In the genomic region with DNA sequence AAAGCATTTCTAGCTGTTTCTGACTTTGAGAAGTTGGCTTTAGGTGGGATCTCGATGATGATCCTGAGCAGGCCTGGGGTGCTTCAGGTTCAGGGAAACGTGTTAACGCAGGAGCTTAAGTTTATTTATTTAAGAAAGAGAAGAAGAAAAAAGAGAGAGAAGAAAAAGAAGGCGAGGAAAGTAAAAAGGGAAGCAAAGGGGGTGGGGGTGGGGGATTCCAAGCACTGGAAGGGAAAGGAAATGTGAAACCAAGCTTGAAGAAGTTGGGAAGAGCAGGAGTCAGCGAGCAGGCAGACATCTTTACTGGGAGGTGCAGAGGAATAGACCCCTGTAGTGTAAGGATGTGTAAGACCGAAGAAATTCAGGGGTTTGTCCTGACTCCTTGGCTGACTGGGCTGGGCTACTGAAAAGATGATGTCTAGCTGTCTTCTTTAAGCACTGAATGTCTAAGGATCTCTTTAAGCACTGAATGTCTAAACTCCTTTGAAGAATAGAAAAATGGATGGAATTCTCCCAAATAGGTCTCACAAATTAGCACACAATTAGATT, we compare ENCODE assay signal across 13 mouse cellular contexts. TPM values are rescaled to one million over a fixed set of nuclear protein-coding genes. Genes with fewer than 3 reads are reported as not detected.
A peak's percentile ranks its signal among the peaks of the same experiment; 100 is the strongest.
DNase-seq lines count a peak whose midpoint lies in the region; ATAC-seq and TF ChIP-seq lines count a peak whose summit lies in the region.
"Had no signal": no experiment of that assay in that cellular context is flagged by ENCODE, and none has a peak within 500 bp of the region (broad histone marks: within the 10 kb centered on the region; RNA-seq: fewer than 3 reads in every experiment).

No protein-coding gene starts in this region.

- no peak overlapping the region; the same call in 1 of the 2 replicates for H3K27ac ChIP-seq in intestine, embryonic 14.5 days (ENCODE audit: low read depth)
- no peak overlapping the region for H3K27ac ChIP-seq in intestine, postnatal 0 days (ENCODE audit: low read depth, low read length)
- H3K27ac ChIP-seq in embryonic facial prominence, embryonic 14.5 days (replicated peaks; ENCODE audit: low read depth, low read length) = no peak overlapping the region
- peak overlapping the region; percentile 20; the same call in 1 of the 2 replicates for H3K27ac ChIP-seq in liver, embryonic 16.5 days (ENCODE audit: low read length)
- H3K27ac ChIP-seq: gastrocnemius, adult 2 months had no signal

- H3K9me3 ChIP-seq in intestine, embryonic 14.5 days (ENCODE audit: control insufficient read depth, low read length) = peaks cover 7% of the 10 kb centered on the region; the same call in 1 of the 2 replicates
- peaks cover 3% of the 10 kb centered on the region; the same call in 1 of the 2 replicates for H3K9me3 ChIP-seq in intestine, postnatal 0 days (ENCODE audit: control insufficient read depth)
- H3K9me3 ChIP-seq in embryonic facial prominence, embryonic 14.5 days (ENCODE audit: control insufficient read depth, low read length) = peaks cover 9% of the 10 kb centered on the region
- H3K9me3 ChIP-seq in liver, embryonic 16.5 days (replicated peaks; ENCODE audit: control insufficient read depth, low read length) = peaks cover 5% of the 10 kb centered on the region

- no peak for TF ChIP-seq CTCF in intestine, postnatal 0 days (IDR thresholded peaks at IDR 0.05; ENCODE audit: low read depth)

- no peak overlapping the region for H3K9ac ChIP-seq in intestine, embryonic 14.5 days (ENCODE audit: low read length)
- no peak overlapping the region for H3K9ac ChIP-seq in intestine, postnatal 0 days (ENCODE audit: low read depth, low read length)
- H3K9ac ChIP-seq in embryonic facial prominence, embryonic 14.5 days (ENCODE audit: low read depth, low read length) = no peak overlapping the region
- no peak overlapping the region for H3K9ac ChIP-seq in liver, embryonic 16.5 days (ENCODE audit: low read depth, low read length)

- H3K4me2 ChIP-seq in intestine, embryonic 14.5 days (ENCODE audit: low read length) = no peak overlapping the region
- H3K4me2 ChIP-seq in intestine, postnatal 0 days (replicated peaks; ENCODE audit: low read depth) = no peak overlapping the region
- H3K4me2 ChIP-seq in embryonic facial prominence, embryonic 14.5 days (ENCODE audit: low read depth, low read length) = 0 out of 2 replicates have a peak overlapping the region, but pooled peaks have one; percentile 15
- no peak overlapping the region for H3K4me2 ChIP-seq in liver, embryonic 16.5 days (ENCODE audit: low read depth, low read length)

- peak; percentile 50 for DNase-seq in intestine, embryonic 14.5 days (ENCODE audit: low spot score)
- DNase-seq in R1 (ENCODE audit: low read depth, low spot score) = peak; percentile 29
- DNase-seq in embryonic facial prominence, embryonic 14.5 days (ENCODE audit: low spot score) = no peak
- no peak for DNase-seq in cerebellum, postnatal 14 days
- no peak for DNase-seq in c-Kit-positive CD71-positive TER-119-positive erythroid progenitor cells, embryonic 14.5 days (ENCODE audit: low spot score)
- DNase-seq: gastrocnemius, adult 2 months; kidney, adult 11 months; lung, adult 18-20 months; thymus, adult 2 months had no signal

- H3K27me3 ChIP-seq in intestine, embryonic 14.5 days (replicated peaks; ENCODE audit: control insufficient read depth, insufficient read depth, low read length) = no peaks in the 10 kb centered on the region
- no peaks in the 10 kb centered on the region for H3K27me3 ChIP-seq in intestine, postnatal 0 days (replicated peaks; ENCODE audit: control insufficient read depth, insufficient read depth, low read length)
- H3K27me3 ChIP-seq in embryonic facial prominence, embryonic 14.5 days (replicated peaks; ENCODE audit: control insufficient read depth, insufficient read depth, low read length) = no peaks in the 10 kb centered on the region
- H3K27me3 ChIP-seq in liver, embryonic 16.5 days (ENCODE audit: control insufficient read depth, insufficient read depth, low read depth, low read length) = no peaks in the 10 kb centered on the region

- H3K4me3 ChIP-seq in intestine, embryonic 14.5 days (ENCODE audit: low read depth, low read length) = no peak overlapping the region
- H3K4me3 ChIP-seq in intestine, postnatal 0 days (ENCODE audit: low read depth, low read length) = no peak overlapping the region
- no peak overlapping the region for H3K4me3 ChIP-seq in embryonic facial prominence, embryonic 14.5 days (ENCODE audit: low read depth, low read length)
- no peak overlapping the region for H3K4me3 ChIP-seq in liver, embryonic 16.5 days (ENCODE audit: low read depth, low read length)
- H3K4me3 ChIP-seq: gastrocnemius, adult 2 months; megakaryocyte, embryonic 14.5 days had no signal

- ATAC-seq in intestine, embryonic 14.5 days (replicated peaks; ENCODE audit: low FRiP score, low TSS enrichment, low read depth) = no peak
- no peak for ATAC-seq in intestine, postnatal 0 days
- ATAC-seq in embryonic facial prominence, embryonic 14.5 days (ENCODE audit: low read depth) = no peak
- ATAC-seq in liver, embryonic 16.5 days (ENCODE audit: low read depth) = no peak
- ATAC-seq: activated CD4-positive, CD25-positive, alpha-beta regulatory T cell, adult 4 months had no signal

- no peaks in the 10 kb centered on the region for H3K36me3 ChIP-seq in intestine, embryonic 14.5 days (ENCODE audit: control insufficient read depth, insufficient read depth, low read length)
- no peaks in the 10 kb centered on the region for H3K36me3 ChIP-seq in intestine, postnatal 0 days (ENCODE audit: control insufficient read depth, insufficient read depth)
- no peaks in the 10 kb centered on the region for H3K36me3 ChIP-seq in embryonic facial prominence, embryonic 14.5 days (ENCODE audit: control insufficient read depth, insufficient read depth, low read length)
- H3K36me3 ChIP-seq in liver, embryonic 16.5 days (ENCODE audit: control insufficient read depth, insufficient read depth) = no peaks in the 10 kb centered on the region

- 22% methylated on average over 6 of the region's 6 CpGs for WGBS in intestine, embryonic 14.5 days
- 38% methylated on average over 6 of the region's 6 CpGs for WGBS in intestine, postnatal 0 days
- WGBS in embryonic facial prominence, embryonic 14.5 days = 26% methylated on average over 6 of the region's 6 CpGs
- WGBS in liver, embryonic 16.5 days (ENCODE audit: insufficient replicate concordance) = 37% methylated on average over 6 of the region's 6 CpGs

- peaks cover 7% of the 10 kb centered on the region; the same call in 1 of the 2 replicates for H3K4me1 ChIP-seq in intestine, embryonic 14.5 days (replicated peaks; ENCODE audit: control insufficient read depth, insufficient read depth, low read length)
- no peaks in the 10 kb centered on the region for H3K4me1 ChIP-seq in intestine, postnatal 0 days (replicated peaks; ENCODE audit: control insufficient read depth, insufficient read depth, low read length)
- H3K4me1 ChIP-seq in embryonic facial prominence, embryonic 14.5 days (ENCODE audit: control insufficient read depth, insufficient read depth, low read length) = peaks cover 4% of the 10 kb centered on the region; the same call in 1 of the 2 replicates
- peaks cover 42% of the 10 kb centered on the region for H3K4me1 ChIP-seq in liver, embryonic 16.5 days (ENCODE audit: control insufficient read depth, low read depth, low read length)

RNA-seq across cellular contexts. Expression of a gene that starts 1.7 kb away (rescaled TPM):
- polyA plus RNA-seq in intestine, embryonic 14.5 days (2014; fragmentation: Nextera tagmentation; extraction: Ambion mirVana) = 0.26 TPM in 1 of 2 replicates, not detected in the other
- 0.12 and 0.27 TPM in 2 replicates for polyA plus RNA-seq in intestine, postnatal 0 days (2015; fragmentation: Nextera tagmentation; extraction: Ambion mirVana)
- polyA plus RNA-seq in embryonic facial prominence, embryonic 14.5 days (2014; fragmentation: Nextera tagmentation; extraction: Ambion mirVana) = 3.7 TPM in 2 replicates
- 1.4 TPM in 2 replicates for polyA plus RNA-seq in liver, embryonic 16.5 days (2015; fragmentation: Nextera tagmentation; extraction: Ambion mirVana)
- polyA plus RNA-seq: activated CD4-positive, CD25-positive, alpha-beta regulatory T cell, adult 4 months had no signal

Comparison
In these comparisons a context has a peak if more than half of its experiments do, and no peak if none do; other contexts are left out.
1. DNase-seq: peak in intestine, embryonic 14.5 days (single experiment) and R1 (single experiment); none in embryonic facial prominence, embryonic 14.5 days (single experiment), cerebellum, postnatal 14 days (0 of 2) and c-Kit-positive CD71-positive TER-119-positive erythroid progenitor cells, embryonic 14.5 days (single experiment).